Mouse (Mus musculus): Measurements from ENCODE around the gene Foxr1.

DNA sequence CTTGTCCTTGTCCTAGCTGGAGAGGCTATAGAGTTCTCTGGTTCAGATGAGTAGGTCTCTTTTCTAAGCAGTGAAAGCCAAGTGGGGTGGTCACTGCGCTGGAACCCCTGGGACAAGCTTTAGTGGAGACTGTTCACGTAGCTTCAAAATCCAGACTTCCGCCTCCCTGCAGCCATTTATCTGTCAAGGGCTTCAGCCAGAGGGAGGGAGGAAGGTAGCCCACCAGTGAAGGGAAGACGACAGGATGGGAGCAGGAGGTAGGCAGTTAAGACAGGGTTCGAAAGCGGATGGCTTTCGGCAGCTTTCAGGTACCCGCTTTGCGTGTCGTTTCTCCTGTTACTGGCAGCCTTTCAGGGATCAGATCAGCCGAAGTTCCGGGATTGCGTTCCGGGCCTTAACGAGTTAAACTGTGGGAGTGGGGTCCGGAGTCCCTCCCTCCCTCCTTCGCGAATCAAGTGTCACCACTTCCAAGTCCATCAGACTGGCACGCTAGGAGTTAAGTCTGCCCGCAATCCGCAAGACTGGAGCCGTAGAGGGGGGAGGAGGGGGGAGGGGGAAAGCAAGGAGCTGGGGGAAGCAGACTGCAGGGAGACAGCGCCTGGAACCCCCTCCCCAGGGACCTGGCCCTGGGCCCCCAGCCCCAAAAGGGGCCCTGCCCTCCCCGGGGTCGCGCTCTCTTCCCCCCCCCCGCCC, 37.4 kb upstream of the Foxr1 start:
- TF ChIP-seq MAFK (IDR thresholded peaks at IDR 0.05; ENCODE audit: insufficient read depth, low read depth, low read length), result no peak
- no peak for TF ChIP-seq CHD2 (IDR thresholded peaks at IDR 0.05; ENCODE audit: low read depth, low read length)
- no peak for TF ChIP-seq ZNF384 (IDR thresholded peaks at IDR 0.05; ENCODE audit: low read depth, low read length)
